Mouse (Mus musculus) spleen, adult 2 months (tissue): ENCODE results near the gene Aldh1l1.

Source experiments
- CTCF ChIP-seq: fragments of 200-500 bp; IDR thresholded peaks from 2 replicates; pipeline ENCODE4 v1.5.1; 2011; ENCODE audit warnings: mild to moderate bottlenecking, inconsistent platforms; ENCODE audit not compliant: insufficient read depth, insufficient read length, insufficient replicate concordance; ENCODE audit errors: extremely low read depth
- POLR2A ChIP-seq: fragments of 200-500 bp; IDR thresholded peaks from 2 replicates; pipeline ENCODE4 v1.6.1; 2011; ENCODE audit warnings: low read depth, low read length, inconsistent platforms

- no peak for TF ChIP-seq CTCF
- no peak for TF ChIP-seq POLR2A
Measured at GRCm38 (mm10) chr6:90621584-90621890, 135.3 kb downstream of the Aldh1l1 start.
